Mouse (Mus musculus): Measurements from ENCODE around the gene Eps8.
A peak's percentile ranks its signal among the peaks of the same experiment; 100 is the strongest.
"Not testable (repeated sequence)": the region's sequence is repeated elsewhere in the genome, so short reads cannot be mapped to it uniquely, and the experiment has no call there.

Gene Eps8

GRCm38 (mm10) chr6:137472129-137472528 lies 182.5 kb downstream of the Eps8 start:
- DNase-seq (ENCODE audit: low spot score in 2 of 2), result no peak

- DNase-seq (ENCODE audit: low spot score in 2 of 2), result peak; percentile 13 to 27
Measured at GRCm38 (mm10) chr6:137470901-137471598, 183.6 kb downstream of the Eps8 start.

- DNase-seq (ENCODE audit: low spot score in 2 of 2), result no peak
Measured at GRCm38 (mm10) chr6:137469541-137469940, 185.1 kb downstream of the Eps8 start.

- no peak for DNase-seq (ENCODE audit: low spot score in 2 of 2)
Measured at GRCm38 (mm10) chr6:137467696-137468095, 187.0 kb downstream of the Eps8 start.

GRCm38 (mm10) chr6:137466256-137466655 lies 188.4 kb downstream of the Eps8 start:
- no peak for DNase-seq (ENCODE audit: low spot score in 2 of 2)

- DNase-seq (ENCODE audit: low spot score in 2 of 2), result no peak
Measured at GRCm38 (mm10) chr6:137465253-137465652, 189.4 kb downstream of the Eps8 start.

- no peak for DNase-seq (ENCODE audit: low spot score in 2 of 2)
Measured at GRCm38 (mm10) chr6:137463771-137464170, 190.9 kb downstream of the Eps8 start.

- DNase-seq (ENCODE audit: low spot score in 2 of 2), result no peak
Measured at GRCm38 (mm10) chr6:137458136-137458535, 196.5 kb downstream of the Eps8 start.

GRCm38 (mm10) chr6:137457210-137457609 lies 197.5 kb downstream of the Eps8 start:
- no peak for DNase-seq (ENCODE audit: low spot score in 2 of 2)

GRCm38 (mm10) chr6:137456064-137456463 lies 198.6 kb downstream of the Eps8 start:
- no peak for DNase-seq (ENCODE audit: low spot score in 2 of 2)

- DNase-seq (ENCODE audit: low spot score in 2 of 2), result no peak
Measured at GRCm38 (mm10) chr6:137455537-137456041, 199.1 kb downstream of the Eps8 start.

- not testable (repeated sequence) for DNase-seq (ENCODE audit: low spot score in 2 of 2)
Measured at GRCm38 (mm10) chr6:137446116-137446515, 208.6 kb downstream of the Eps8 start.

- DNase-seq (ENCODE audit: low spot score in 2 of 2), result no peak
Measured at GRCm38 (mm10) chr6:137443089-137443488, 211.6 kb downstream of the Eps8 start.

- no peak for DNase-seq (ENCODE audit: low spot score in 2 of 2)
Measured at GRCm38 (mm10) chr6:137440559-137441486, 213.9 kb downstream of the Eps8 start.

- no peak for DNase-seq (ENCODE audit: low spot score in 2 of 2)
Measured at GRCm38 (mm10) chr6:137437902-137438580, 216.6 kb downstream of the Eps8 start.

- DNase-seq (ENCODE audit: low spot score in 2 of 2), result no peak
Measured at GRCm38 (mm10) chr6:137437486-137437885, 217.2 kb downstream of the Eps8 start.

GRCm38 (mm10) chr6:137433521-137434137 lies 221.0 kb downstream of the Eps8 start:
- no peak for DNase-seq (ENCODE audit: low spot score in 2 of 2)

All from spleen, postnatal 14 days (tissue).